Mouse (Mus musculus): ENCODE measurements around the gene Cldn14.

GRCm38 (mm10) chr16:93925684-93926247 is 82.9 kb downstream of the Cldn14 start:
- TF ChIP-seq CTCF (IDR thresholded peaks at IDR 0.05; ENCODE audit: low read depth, low read length) (no peak), POLR2A (IDR thresholded peaks at IDR 0.05; ENCODE audit: insufficient read depth, low read length) (no peak), EP300 (IDR thresholded peaks at IDR 0.05; ENCODE audit: insufficient read depth, low read depth, low read length) (no peak)

All from ES-Bruce4 (cell line).